Mouse (Mus musculus) neural tube, postnatal 0 days (tissue): ENCODE measurements around the gene Ehhadh. TPM values are rescaled to one million over a fixed set of nuclear protein-coding genes. Genes with fewer than 3 reads are reported as not detected.

Experiments used
- polyA plus RNA-seq: library from polyadenylated mRNA; unstranded; fragments of >200 nt; fragmentation: Nextera tagmentation; extraction: Ambion mirVana; gene quantifications from 2 replicates; pipeline ENCODE4 v1.2.1, GENCODE M21; 2015

Gene Ehhadh
- 1.7 and 2.7 TPM in 2 replicates for polyA plus RNA-seq

DNA sequence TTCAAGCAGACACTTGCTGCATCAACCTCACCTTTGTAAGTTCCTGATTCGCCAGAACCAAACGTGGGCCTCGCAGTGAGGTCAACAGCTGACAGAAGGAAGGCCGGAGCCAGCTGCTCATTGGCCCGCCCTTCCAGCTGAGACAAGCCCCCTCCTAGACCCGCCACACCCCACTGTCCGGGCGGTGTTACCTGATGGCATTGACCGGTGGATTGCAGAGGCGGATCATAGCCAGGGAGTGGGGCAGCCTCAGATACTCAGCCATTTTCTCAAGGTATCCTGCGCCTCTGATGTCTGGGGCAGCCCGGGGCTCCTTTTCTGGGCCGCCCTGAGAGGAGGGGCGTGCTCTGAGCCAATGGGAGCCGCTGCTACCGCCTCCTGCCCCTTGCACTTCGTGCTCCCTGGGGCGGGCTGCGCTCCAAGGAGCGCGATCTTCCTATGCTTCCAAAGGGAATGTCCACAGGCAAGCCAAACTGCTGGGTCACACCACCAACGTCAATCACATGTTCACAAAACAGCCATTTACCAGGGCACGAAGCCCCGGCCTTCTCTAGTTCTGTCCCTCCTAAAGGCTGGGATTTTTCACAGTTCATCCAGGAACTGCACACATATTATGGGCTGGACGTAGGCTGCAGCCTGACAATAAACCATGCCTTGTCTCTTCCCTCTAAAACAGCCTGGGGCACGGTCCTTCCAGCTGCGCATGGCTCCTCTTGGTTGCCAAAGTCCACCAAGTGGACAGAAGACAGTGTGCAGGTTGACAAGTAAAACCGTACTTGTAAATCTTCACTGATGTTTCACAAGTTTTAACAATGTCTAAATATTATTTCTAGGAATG lies at the start of gene Ehhadh:
Gene Ehhadh, minus strand, starts transcription at position 292 of the 838 bp plus-strand sequence.

DNA sequence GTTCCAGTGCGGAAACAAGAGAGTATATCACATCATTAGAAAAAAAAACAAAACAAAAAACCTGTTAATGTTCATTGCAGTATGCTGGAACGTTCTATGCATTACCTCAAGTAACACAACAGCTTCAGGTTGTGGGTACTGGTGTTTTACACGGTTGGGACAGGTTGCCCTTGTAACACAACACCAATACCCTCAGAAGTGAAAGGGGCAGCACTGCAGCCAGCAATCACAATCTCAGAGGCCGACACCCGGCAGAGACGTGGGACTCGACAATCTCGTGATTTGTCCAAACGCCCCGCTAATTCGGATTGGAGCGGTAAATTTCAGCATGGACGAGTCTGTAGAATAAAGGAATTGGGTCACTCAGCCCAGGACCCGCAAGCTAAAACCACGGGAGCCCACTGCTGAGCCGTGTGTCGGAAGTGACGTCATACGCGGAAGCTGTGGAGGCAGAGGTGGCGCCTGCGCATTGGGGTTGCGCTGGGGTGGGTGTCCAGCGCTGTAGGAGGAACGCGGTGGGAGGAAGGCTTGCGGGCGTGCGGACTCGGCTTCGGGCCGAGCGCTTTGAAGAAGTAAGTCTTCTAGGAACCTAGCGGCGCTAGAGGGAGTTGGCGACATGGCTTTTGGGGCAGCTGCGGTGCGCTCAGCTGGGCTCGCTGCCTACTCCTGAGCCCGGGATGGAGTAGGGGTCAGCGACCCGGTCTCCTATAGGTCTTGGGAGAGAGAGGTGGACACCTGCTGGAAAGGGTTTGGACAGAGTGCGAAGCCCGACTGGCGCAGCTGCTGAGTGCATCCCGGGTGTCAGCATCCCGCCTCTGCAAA lies 6.5 kb upstream of the Ehhadh start, which contains the start of gene Map3k13:
Gene Map3k13, plus strand, starts transcription at position 472 of the 822 bp plus-strand sequence.

Other genes starting within 250 kb of the Ehhadh start
- gene 2510009E07Rik, start 93.1 kb downstream of the Ehhadh start, polyA plus RNA-seq: 31.5 and 34.4 TPM in 2 replicates
- 3.1 and 3.8 TPM in 2 replicates for gene Map3k13, start 6.5 kb upstream of the Ehhadh start, polyA plus RNA-seq
- 50.1 and 50.2 TPM in 2 replicates for gene Tmem41a, start 159.7 kb upstream of the Ehhadh start, polyA plus RNA-seq
- 1.0 and 1.2 TPM in 2 replicates for gene Liph, start 207.9 kb upstream of the Ehhadh start, polyA plus RNA-seq
- gene Senp2, start 221.7 kb upstream of the Ehhadh start, polyA plus RNA-seq: 38.0 and 39.5 TPM in 2 replicates